Comparison of ENCODE assay signal across 8 mouse cellular contexts in the genomic region with DNA sequence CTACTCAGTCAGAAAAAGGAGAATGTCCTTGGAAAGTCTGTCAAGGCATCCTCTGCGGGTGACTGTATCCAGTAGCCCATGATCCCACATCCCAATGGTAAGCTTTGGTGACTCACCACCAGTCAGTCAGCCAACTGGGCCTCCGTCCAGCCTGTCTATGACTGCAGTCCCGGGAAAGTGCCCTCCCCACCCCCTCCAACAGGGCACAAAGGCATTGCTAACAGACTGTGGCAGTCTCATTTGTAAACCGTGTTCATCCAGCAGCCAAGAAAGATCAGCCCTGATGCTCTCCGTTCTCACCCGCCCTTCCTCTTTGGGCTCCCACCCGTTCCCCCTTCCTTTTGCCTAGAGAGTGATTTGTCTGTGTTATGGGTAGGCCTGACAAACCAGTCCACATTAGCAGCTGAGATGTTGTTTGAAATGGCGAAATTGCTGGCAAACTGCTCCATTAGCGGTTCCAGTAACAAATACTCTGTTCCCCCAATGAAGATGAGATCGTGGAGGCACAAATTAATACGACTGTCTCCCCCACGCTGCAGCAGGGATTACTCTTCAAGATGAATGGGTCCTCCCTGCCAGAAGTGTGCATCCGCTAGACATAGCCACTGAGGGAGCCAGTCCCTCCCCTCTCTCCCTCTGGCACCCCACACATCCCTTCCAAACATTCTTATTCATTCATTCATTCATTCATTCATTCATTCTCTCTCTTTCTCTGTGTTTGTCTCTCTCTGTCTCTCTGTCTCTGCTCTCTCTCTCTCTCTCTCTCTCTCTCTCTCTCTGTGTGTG.
A peak's percentile ranks its signal among the peaks of the same experiment; 100 is the strongest.
DNase-seq lines count a peak whose midpoint lies in the region; TF ChIP-seq lines count a peak whose summit lies in the region.

No protein-coding gene starts in this region.

- DNase-seq in spleen, postnatal 36 days (ENCODE audit: low spot score in 2 of 2) = peak; percentile 8
- DNase-seq in spleen, adult 12 weeks (ENCODE audit: low spot score) = no peak
- peak; percentile 63 to 68 for DNase-seq in frontal cortex, postnatal 10 days (ENCODE audit: low spot score in 2 of 2)
- no peak for DNase-seq in hindbrain, embryonic 10.5 days (ENCODE audit: low spot score)
- DNase-seq in left cerebral cortex, adult 11 months (ENCODE audit: low spot score) = peak; percentile 59
- peak; percentile 56 to 71 for DNase-seq in urinary bladder, postnatal 4 days (ENCODE audit: low spot score in 2 of 2)
- no peak for DNase-seq in thymus, postnatal 4 days

- no peaks in the 10 kb centered on the region; the same call in 1 of the 2 replicates for H3K27me3 ChIP-seq in hindbrain, embryonic 10.5 days (ENCODE audit: insufficient read depth, poor library complexity, severe bottlenecking)
- no peaks in the 10 kb centered on the region for H3K27me3 ChIP-seq in myocyte (ENCODE audit: control insufficient read depth, insufficient read depth, insufficient read length)

- H3K36me3 ChIP-seq in hindbrain, embryonic 10.5 days = peaks cover 57% of the 10 kb centered on the region
- no peaks in the 10 kb centered on the region for H3K36me3 ChIP-seq in myocyte (ENCODE audit: control insufficient read depth, insufficient read depth)

- WGBS in hindbrain, embryonic 10.5 days = 74% methylated on average over 13 of the region's 13 CpGs

- H3K9me3 ChIP-seq in hindbrain, embryonic 10.5 days = no peaks in the 10 kb centered on the region

- TF ChIP-seq POLR2A in myocyte (IDR thresholded peaks at IDR 0.05; ENCODE audit: insufficient read length, low read depth) = no peak

- no peak overlapping the region for H3K4me3 ChIP-seq in hindbrain, embryonic 10.5 days
- H3K4me3 ChIP-seq in myocyte = no peak overlapping the region

- H3K4me1 ChIP-seq in hindbrain, embryonic 10.5 days (replicated peaks) = peaks cover 14% of the 10 kb centered on the region

- peak overlapping the region; percentile 74 for H3K4me2 ChIP-seq in myocyte (ENCODE audit: low read depth)

- peak overlapping the region; percentile 46; the same call in 1 of the 2 replicates for H3K27ac ChIP-seq in hindbrain, embryonic 10.5 days

- no peaks in the 10 kb centered on the region for H3K79me2 ChIP-seq in myocyte (ENCODE audit: control insufficient read depth, insufficient read depth)

- H3ac ChIP-seq in myocyte (ENCODE audit: control insufficient read depth, insufficient read length) = no peak overlapping the region

TF ChIP-seq in myocyte, 11 proteins besides CTCF, POLR2A, EP300 and RAD21:
- TF ChIP-seq REST (IDR thresholded peaks at IDR 0.05; ENCODE audit: insufficient read depth, insufficient read length) = no peak
- no peak for TF ChIP-seq MYOG (IDR thresholded peaks at IDR 0.05; ENCODE audit: control insufficient read depth in 1 of 3, insufficient read depth in 1 of 3, insufficient read length in 2 of 3, low read depth in 2 of 3)
- TF ChIP-seq MYOD1 (IDR thresholded peaks at IDR 0.05; ENCODE audit: control insufficient read depth in 1 of 3, insufficient read length in 2 of 3, low read depth in 2 of 3) = no peak
- TF ChIP-seq E2F4 (IDR thresholded peaks at IDR 0.05; ENCODE audit: insufficient read depth) = no peak
- no peak for TF ChIP-seq CEBPB (IDR thresholded peaks at IDR 0.05; ENCODE audit: insufficient read depth, poor library complexity, severe bottlenecking)
- TF ChIP-seq POLR2AphosphoS2 (IDR thresholded peaks at IDR 0.05; ENCODE audit: insufficient read length, low read depth) = no peak
- TF ChIP-seq SRF (IDR thresholded peaks at IDR 0.05; ENCODE audit: control insufficient read depth, insufficient read length, low read depth) = no peak
- TF ChIP-seq USF1 (IDR thresholded peaks at IDR 0.05; ENCODE audit: low read depth) = no peak
- TF ChIP-seq TCF3 (IDR thresholded peaks at IDR 0.05; ENCODE audit: insufficient read length, low read depth) = no peak
- no peak for TF ChIP-seq MAX (IDR thresholded peaks at IDR 0.05; ENCODE audit: low read depth)
- TF ChIP-seq TCF12 (IDR thresholded peaks at IDR 0.05; ENCODE audit: insufficient read depth, poor library complexity, severe bottlenecking) = no peak

Comparison
In these comparisons a context has a peak if more than half of its experiments do, and no peak if none do; other contexts are left out.
1. DNase-seq: peak in spleen, postnatal 36 days (2 of 2), frontal cortex, postnatal 10 days (2 of 2), left cerebral cortex, adult 11 months (single experiment) and urinary bladder, postnatal 4 days (2 of 2); none in spleen, adult 12 weeks (single experiment), hindbrain, embryonic 10.5 days (single experiment) and thymus, postnatal 4 days (single experiment).